Mouse (Mus musculus) kidney, postnatal 10 days (tissue): ENCODE measurements around the gene Mau2.
"Not testable (repeated sequence)": the region's sequence is repeated elsewhere in the genome, so short reads cannot be mapped to it uniquely, and the experiment has no call there.

ENCODE experiments used
- DNase-seq: peaks from one replicate; pipeline ENCODE4 v3.0.0; 2021; ENCODE audit warnings: mixed read lengths

The Mau2 gene

GRCm38 (mm10) chr8:70023596-70023995 lies 18.9 kb downstream of the Mau2 start:
- DNase-seq: no peak

DNA sequence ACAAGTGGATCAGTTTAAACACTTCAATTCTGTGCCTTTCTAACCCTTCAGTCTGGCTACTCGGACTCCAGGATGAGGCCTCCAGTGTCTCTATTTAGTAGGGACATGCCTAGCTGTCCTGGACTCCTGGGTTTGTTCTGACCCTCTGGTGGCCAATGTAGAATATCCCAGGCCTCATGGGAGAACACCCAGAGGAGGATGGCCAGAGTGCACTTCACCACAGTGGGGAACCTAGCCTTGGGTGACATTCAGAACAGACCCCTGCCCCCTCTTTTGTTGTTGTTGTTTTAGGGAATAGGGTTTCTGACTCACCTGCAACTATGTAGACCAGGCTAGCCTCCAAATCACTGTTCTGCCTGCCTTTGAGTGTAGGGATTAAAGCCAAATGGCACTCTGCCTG lies 27.5 kb downstream of the Mau2 start:
- DNase-seq: no peak

DNA sequence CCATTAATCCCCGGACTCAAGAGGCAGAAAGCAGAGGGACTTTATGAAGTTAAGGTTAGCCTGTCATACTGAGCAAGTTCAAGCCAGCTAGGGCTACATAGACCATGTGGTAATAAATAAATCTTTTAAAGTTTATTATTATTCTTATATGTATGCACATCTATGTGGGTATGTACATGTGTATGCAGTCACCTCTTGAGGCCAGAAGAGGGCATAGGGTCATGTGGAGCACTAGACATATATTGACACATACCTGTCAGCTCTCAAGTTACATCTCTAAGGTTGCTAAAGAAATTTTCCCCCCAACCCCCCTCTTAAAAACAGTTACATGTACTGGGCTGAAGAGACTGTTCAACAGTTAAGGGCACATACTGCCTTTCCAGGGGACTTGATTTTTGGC lies 29.8 kb downstream of the Mau2 start:
- DNase-seq: no peak

GRCm38 (mm10) chr8:70012350-70012749 lies 30.2 kb downstream of the Mau2 start:
- no peak for DNase-seq

DNA sequence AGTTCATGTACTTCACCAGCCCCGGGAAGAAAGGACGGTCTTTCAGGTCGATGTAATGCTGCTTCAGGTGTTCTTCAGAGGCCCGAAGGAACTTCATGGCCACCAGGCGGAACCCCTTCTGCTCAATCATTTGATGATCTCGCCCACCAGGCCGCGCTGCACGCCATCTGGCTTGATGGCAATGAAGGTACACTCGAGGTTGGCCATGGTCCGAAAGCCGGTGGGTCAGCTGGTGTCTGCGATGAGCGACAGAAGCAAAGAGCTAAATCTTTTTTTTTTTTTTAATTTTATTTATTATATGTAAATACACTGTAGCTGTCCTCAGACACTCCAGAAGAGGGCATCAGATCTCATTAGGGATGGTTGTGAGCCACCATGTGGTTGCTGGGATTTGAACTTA lies 31.7 kb downstream of the Mau2 start:
- not testable (repeated sequence) for DNase-seq

DNA sequence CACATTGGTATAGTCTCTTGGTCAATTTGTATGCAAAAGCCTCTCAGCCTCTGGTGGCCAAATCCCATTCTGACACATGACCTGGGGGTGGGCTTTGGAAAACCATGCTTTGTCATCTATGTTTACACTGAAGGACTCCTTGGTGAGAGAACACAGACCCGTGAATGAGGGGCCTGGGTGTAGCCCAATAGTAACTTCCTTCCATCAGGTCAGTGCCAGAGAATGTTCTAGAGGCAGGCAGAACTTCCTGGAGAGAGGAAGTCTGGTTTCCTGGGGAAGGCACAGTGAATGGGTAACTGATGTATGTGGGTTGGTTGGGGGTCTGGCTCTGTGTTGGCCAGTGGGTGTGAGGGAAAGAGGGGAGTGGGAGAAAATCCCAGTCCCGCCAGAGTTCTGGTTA lies 37.4 kb downstream of the Mau2 start:
- DNase-seq: no peak

DNA sequence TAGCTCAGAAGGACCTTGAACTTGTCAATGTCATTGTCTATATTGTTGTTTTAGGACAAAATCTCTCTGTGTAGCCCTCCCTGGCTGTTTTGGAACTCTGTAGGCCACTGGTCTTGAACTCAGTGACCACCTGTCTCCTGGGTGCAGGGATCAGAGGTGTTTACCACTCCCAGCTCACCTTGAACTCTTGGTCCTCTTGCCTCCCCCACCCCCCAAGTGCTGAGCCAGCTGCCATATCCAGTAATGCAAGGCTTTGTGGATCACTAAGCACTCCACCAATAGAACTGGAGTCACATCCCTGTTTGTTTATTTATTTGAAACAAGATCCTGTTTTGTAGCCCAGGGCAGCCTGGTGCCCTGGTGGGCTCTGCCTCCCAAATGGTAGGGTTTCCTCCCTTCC lies 38.2 kb downstream of the Mau2 start:
- no peak for DNase-seq

DNA sequence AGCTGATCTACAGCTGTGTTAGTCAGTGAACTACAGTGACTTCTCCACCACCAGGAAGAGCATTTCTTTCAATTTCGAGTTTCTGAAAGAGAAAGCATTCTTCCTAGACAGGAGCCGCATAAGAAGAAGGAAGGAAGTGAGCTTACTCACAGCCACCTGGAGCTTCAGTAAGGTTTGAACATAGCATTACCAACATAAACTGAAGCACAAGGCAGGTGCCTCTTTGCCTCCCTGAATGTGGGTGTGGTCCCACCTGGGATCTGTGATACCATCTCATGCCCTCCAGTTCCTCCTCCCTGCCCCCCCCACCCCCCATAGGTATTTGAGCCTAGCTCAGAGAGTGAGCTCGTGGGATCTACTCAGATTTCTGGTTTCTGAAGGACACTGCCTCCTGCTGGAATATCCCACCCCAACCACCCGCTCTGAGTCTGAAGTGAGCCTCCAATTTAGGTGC lies 39.3 kb downstream of the Mau2 start:
- no peak for DNase-seq

DNA sequence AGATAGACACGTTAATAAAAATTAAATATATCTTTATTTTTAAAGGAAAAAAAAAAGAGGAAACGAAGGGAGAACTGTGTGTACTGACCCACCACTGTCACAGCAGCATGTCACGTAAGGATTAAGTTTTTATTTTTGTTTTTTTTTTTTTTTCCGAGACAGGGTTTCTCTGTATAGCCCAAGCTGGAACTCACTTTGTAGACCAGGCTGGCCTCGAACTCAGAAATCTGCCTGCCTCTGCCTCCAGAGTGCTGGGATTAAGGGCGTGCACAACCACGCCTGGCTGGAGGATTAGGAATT lies 40.7 kb downstream of the Mau2 start:
- not testable (repeated sequence) for DNase-seq

- DNase-seq: peak; percentile 71
Observed at GRCm38 (mm10) chr8:70001176-70001891, 41.2 kb downstream of the Mau2 start.

DNA sequence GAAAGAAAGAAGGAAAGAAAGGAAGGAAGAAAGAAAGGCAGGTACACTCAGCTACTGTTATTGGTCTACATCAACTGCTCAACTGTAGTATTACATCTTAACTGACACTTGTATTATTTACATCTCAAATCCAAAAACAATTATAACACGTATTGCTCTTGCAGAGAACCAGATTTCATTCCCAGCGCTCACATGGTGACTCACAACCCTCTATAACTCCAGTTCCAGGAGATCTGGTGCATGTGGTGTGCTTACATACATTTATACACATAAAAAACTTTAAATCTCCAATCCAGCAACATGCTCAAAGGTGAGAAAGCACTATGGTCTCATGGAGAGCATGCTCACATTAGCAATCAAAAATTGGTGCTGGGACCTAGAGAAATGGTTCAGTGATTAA lies 42.3 kb downstream of the Mau2 start:
- no peak for DNase-seq

DNA sequence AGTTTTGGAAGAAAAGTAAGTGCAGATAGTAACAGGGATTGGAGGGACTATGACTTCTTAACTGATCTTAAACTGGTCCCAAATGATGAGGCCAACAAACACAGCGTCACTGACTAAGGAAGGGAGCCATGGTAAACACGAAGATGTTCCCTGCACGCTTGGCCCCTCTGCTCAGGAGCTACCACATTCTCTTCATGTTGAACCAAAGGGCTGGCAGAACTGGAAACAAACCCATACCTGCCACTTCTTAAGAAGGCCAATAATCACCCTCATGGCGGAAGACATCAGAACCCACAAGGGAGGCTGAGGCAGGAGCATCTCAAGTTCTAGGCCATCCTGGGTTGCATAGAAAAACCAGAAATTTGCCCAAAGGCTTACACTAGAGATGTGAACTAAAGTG lies 43.3 kb downstream of the Mau2 start:
- no peak for DNase-seq

DNA sequence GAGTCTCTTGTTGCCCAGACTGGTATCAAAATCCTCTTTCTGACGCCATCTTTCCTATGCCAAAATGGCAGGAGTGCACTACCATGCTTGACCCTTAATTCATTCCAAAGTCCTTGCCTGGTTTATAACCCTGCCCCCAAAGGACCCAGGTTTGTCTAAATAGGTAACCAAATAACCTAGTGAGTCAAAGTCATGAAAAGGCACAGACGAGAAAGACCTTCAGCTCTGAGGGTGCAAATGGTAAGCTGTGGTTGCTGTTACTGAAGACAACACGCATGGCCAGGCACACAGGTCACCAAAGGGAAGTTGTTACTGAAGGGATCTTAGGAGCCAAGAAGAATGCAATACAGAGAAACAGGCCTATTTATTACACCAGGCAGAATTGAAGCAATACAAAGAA lies 43.8 kb downstream of the Mau2 start:
- DNase-seq: no peak

DNA sequence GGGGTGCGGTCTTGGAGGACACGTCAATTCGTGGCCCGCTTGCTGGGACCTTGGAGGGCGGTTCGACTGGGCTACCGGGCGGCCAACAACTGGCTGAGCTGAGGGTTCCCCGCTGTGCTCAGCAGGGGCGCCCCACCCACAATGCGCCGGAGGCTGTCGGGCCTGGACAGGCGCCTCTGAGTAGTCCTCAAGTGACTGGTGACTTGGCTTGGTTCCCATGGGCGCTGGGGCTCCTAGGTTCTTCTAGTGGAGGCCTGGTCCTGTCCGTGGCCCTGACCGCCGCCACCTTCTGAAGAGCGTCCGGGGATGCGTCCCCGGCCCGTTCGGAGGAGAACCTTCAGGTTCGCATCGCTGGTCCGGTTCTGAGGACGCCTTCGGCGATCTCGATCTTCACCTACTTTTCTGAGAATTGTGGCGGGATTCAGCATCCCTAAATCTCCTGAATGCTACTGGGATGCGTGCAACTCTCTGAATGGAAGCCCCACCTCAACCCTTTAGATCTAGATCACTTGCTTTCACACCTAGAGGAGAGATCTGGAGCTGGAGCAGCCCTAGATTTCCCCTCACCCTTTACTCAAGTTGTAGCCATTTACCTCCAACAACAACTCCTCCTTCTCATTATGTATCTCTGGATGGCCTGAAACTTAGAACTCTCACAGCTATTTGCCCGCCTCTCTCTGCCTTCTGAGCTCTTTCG lies 45.8 kb downstream of the Mau2 start:
- DNase-seq: no peak

- DNase-seq: peak; percentile 100
Observed at GRCm38 (mm10) chr8:69995776-69996588, 46.6 kb downstream of the Mau2 start, which contains the start of gene Gatad2a. Gene Gatad2a, minus strand, starts transcription at chr8:69996384.

DNA sequence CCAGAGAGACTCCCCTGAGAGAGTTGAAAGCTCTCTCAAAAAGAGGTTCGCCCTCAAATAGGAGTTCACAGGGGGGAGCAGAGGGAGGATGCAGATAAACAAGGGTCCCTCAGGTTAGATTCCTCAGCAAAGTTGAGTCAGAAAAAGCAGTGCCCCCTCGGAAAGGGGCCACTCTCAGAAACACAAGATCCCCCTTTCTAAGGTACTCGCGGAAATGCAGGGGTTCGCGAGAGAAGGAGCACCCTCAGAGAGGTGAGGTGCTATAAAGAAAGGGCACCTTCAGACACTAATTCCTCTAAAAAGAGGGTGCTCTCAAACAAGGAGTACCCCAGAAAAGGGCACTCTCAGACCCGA lies 47.1 kb downstream of the Mau2 start:
- no peak for DNase-seq

GRCm38 (mm10) chr8:69988936-69989335 lies 53.6 kb downstream of the Mau2 start:
- not testable (repeated sequence) for DNase-seq

DNA sequence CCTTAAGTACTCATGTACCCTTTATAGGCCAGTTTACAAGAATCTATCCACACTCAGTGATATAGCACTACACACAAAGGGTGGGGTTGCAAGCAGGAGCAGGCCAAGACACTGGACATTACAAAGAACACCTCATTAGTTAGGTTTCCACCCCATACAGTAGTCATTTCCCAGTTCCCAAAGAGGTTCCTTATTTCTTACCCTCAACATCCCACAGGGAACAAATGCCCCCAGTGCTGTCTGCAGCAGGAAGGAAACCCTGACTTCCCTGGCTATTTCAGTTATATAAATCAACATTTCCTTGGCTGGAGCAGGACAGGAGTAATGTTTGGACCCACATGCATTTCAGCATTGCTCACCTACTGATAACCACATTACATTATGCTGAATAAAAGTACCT lies 54.8 kb downstream of the Mau2 start:
- no peak for DNase-seq

DNA sequence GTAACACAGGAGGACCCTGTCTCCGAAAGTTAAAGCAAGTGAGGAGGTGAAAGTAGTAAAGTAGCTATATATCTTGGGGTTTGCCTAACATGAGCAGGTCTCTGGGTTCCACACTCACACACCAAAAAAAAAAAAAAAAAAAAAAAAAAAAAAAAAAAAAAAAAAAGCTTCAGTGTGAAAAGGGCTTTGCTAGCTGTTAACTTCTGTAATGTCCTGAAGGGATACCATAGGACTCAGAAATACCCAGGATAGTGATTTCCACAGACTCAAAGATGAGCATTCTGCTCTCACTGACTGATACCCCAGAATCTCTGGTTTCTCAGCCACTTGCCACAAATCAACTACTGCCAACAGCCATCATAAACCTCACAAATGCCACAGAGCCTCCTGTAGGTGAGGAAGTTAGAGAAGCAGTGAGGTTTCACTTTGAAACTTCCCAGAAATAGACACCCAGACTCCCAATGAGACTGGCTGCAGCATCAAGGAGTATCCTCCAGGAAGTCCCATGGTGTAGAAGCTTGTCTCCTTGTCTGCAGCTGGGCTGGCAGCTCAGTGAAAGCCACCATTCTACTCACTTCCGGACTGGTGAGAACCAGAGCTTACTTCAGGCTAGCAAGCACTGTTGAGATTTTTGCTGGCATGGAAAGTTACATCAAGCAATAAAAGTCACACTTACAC lies 57.5 kb downstream of the Mau2 start:
- peak; percentile 21 for DNase-seq

DNA sequence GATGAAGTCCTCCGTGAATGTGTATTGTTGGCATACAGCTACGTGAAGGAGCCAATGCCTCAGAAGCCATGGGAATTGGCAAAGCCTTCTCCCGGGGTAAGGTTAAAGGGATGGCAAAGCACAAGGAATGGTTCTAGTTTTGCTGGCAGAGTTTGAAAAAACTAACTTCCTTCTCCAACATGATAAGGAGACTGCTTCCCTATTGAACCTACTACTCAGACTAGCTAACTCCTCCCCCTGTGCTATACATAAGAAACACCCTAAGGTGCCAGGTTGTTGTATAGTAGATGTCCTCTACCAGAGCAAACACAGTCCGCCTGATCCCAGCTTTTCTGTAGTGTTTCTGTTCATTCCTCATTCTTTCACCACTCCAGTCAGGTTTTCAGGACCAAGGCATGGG lies 64.1 kb downstream of the Mau2 start:
- no peak for DNase-seq

DNA sequence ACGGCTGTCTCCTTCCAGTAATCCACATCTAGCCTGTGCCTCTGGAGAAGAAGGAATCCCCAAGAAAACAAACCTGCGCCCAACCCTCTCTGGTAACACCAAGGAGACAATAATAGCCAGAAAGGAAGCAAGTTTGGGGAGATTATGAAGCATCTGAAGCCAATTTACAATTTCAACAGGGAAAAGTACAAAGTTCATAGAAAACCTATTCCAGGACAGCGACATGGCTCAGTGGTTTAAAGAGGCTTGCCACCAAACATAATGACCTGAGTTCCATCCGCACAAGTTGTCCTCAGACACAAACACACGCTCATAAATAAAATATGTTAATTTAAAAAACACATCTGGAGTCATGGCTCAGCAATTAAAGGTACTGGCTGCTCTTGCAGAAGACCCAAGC lies 67.7 kb downstream of the Mau2 start:
- no peak for DNase-seq

DNA sequence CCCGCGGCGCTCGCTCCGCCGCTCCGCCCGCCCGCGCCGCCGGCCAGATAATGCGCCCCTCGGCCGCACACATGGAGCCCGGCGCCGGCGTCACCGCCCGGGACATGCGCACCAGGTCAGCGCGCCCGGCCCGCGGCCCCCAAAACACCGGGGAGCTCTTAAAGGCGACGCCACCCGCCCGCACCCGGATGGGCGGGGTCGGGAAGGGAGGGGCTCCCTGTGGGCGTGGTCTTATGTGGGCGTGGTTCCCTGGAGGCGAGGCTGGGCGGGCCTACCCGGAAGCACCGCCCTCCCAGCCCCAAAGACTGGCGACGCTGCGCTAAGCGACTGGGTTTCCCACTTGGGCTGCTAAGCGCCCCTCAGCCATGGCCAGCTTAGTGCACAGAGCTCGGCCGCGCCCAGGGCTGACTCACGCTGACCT lies 68.3 kb downstream of the Mau2 start:
- DNase-seq: peak; percentile 98

DNA sequence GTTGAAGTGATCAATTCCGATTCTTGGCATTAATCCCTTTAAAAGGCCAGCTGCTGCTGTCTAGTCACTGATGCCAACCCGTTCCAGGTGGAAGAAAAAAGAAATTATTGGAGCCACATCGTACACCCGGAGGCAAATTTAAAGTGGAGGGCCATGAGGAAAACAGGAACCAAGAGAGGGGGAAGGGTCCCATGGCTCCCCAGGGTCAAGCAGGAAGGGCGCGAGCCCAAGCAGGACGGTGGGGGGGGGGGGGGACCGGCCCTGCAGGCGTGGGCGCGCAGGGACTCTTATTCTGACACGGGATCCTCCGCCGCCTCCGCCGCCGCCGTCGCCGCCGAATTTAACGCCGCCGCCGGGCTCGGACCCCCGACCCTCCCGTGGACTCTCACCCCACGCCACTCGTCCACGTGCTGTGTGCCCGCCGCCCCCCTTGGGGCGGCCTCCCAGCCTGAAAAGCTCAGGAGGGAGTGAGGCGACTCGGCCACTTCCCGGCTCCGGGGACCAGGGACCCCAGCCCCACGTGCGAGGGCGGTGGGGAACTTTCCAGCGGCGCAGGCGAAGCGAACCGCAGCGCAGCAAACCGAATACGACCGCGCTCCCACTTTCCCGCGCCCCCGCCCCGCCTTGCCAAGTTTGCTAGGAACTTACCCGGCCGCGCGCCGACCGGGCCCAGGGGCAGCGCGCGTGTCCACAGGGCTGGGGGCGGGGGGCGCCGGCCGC lies 68.9 kb downstream of the Mau2 start:
- DNase-seq: peak; percentile 75
